Mouse (Mus musculus): Measurements from ENCODE around the gene Ncf2. TPM values are rescaled to one million over a fixed set of nuclear protein-coding genes. Genes with fewer than 3 reads are reported as not detected.
"Not testable (repeated sequence)": the region's sequence is repeated elsewhere in the genome, so short reads cannot be mapped to it uniquely, and the experiment has no call there.

The Ncf2 gene
- polyA plus RNA-seq, 1 experiment = 112 TPM

GRCm38 (mm10) chr1:152779071-152779737 is 20.8 kb upstream of the Ncf2 start:
- Histone ChIP-seq H3K27ac (ENCODE audit: control insufficient read depth, insufficient read depth, low read depth, low read length, poor library complexity) (no peak overlapping the region), H3K4me3 (replicated peaks; ENCODE audit: control insufficient read depth, low read depth, low read length) (no peak overlapping the region), H3K4me1 (ENCODE audit: control insufficient read depth, insufficient read depth, low read length) (no peaks in the 10 kb centered on the region)
- TF ChIP-seq POLR2A (IDR thresholded peaks at IDR 0.05; ENCODE audit: borderline replicate concordance, control insufficient read depth, low read depth, low read length) = no peak
- peak; percentile 91 for TF ChIP-seq CTCF (IDR thresholded peaks at IDR 0.05; ENCODE audit: control insufficient read depth, insufficient read depth, low read length)
- 15% methylated on average over 10 of the region's 10 CpGs for WGBS

GRCm38 (mm10) chr1:152784620-152785019 is 15.4 kb upstream of the Ncf2 start:
- H3K4me1 ChIP-seq (ENCODE audit: control insufficient read depth, insufficient read depth, low read length) = peaks cover 2% of the 10 kb centered on the region; the same call in 1 of the 2 replicates
- 92% methylated on average over 8 of the region's 8 CpGs for WGBS
- no peak overlapping the region for H3K4me3 ChIP-seq (replicated peaks; ENCODE audit: control insufficient read depth, low read depth, low read length)
- TF ChIP-seq POLR2A (IDR thresholded peaks at IDR 0.05; ENCODE audit: borderline replicate concordance, control insufficient read depth, low read depth, low read length) (no peak), CTCF (IDR thresholded peaks at IDR 0.05; ENCODE audit: control insufficient read depth, insufficient read depth, low read length) (no peak)
- no peak overlapping the region for H3K27ac ChIP-seq (ENCODE audit: control insufficient read depth, insufficient read depth, low read depth, low read length, poor library complexity)

- not testable (repeated sequence) for H3K4me1 ChIP-seq (ENCODE audit: control insufficient read depth, insufficient read depth, low read length); H3K27ac ChIP-seq (ENCODE audit: control insufficient read depth, insufficient read depth, low read depth, low read length, poor library complexity); H3K4me3 ChIP-seq (replicated peaks; ENCODE audit: control insufficient read depth, low read depth, low read length)
- 68% methylated on average over 3 of the region's 3 CpGs for WGBS
Measured at GRCm38 (mm10) chr1:152785446-152785845, 14.5 kb upstream of the Ncf2 start.

- peak overlapping the region; percentile 82; the same call in 1 of the 2 replicates for H3K27ac ChIP-seq (ENCODE audit: control insufficient read depth, insufficient read depth, low read depth, low read length, poor library complexity)
- peaks cover 2% of the 10 kb centered on the region; the same call in 1 of the 2 replicates for H3K4me1 ChIP-seq (ENCODE audit: control insufficient read depth, insufficient read depth, low read length)
- no peak overlapping the region for H3K4me3 ChIP-seq (replicated peaks; ENCODE audit: control insufficient read depth, low read depth, low read length)
- no peak for TF ChIP-seq POLR2A (IDR thresholded peaks at IDR 0.05; ENCODE audit: borderline replicate concordance, control insufficient read depth, low read depth, low read length)
- no peak for TF ChIP-seq CTCF (IDR thresholded peaks at IDR 0.05; ENCODE audit: control insufficient read depth, insufficient read depth, low read length)
- 39% methylated on average over 4 of the region's 4 CpGs for whole genome bisulfite sequencing
Measured at GRCm38 (mm10) chr1:152786953-152787352, 13.0 kb upstream of the Ncf2 start.

- 73% methylated on average over 4 of the region's 4 CpGs for WGBS
- no peak overlapping the region for H3K4me3 ChIP-seq (replicated peaks; ENCODE audit: control insufficient read depth, low read depth, low read length)
- TF ChIP-seq POLR2A (IDR thresholded peaks at IDR 0.05; ENCODE audit: borderline replicate concordance, control insufficient read depth, low read depth, low read length) (no peak), CTCF (IDR thresholded peaks at IDR 0.05; ENCODE audit: control insufficient read depth, insufficient read depth, low read length) (no peak)
- no peak overlapping the region; the same call in none of the 2 replicates for H3K27ac ChIP-seq (ENCODE audit: control insufficient read depth, insufficient read depth, low read depth, low read length, poor library complexity)
- H3K4me1 ChIP-seq (ENCODE audit: control insufficient read depth, insufficient read depth, low read length) = peaks cover 2% of the 10 kb centered on the region; the same call in 1 of the 2 replicates
Measured at GRCm38 (mm10) chr1:152788121-152788660, 11.8 kb upstream of the Ncf2 start.

- WGBS = 44% methylated on average over 12 of the region's 12 CpGs
- peak; percentile 34; the same call in 1 of the 2 replicates for TF ChIP-seq CTCF (IDR thresholded peaks at IDR 0.05; ENCODE audit: control insufficient read depth, insufficient read depth, low read length)
- TF ChIP-seq POLR2A (IDR thresholded peaks at IDR 0.05; ENCODE audit: borderline replicate concordance, control insufficient read depth, low read depth, low read length) = no peak
- no peak overlapping the region for H3K4me3 ChIP-seq (replicated peaks; ENCODE audit: control insufficient read depth, low read depth, low read length)
- H3K4me1 ChIP-seq (ENCODE audit: control insufficient read depth, insufficient read depth, low read length) = peaks cover 2% of the 10 kb centered on the region; the same call in 1 of the 2 replicates
- H3K27ac ChIP-seq (ENCODE audit: control insufficient read depth, insufficient read depth, low read depth, low read length, poor library complexity) = no peak overlapping the region
Measured at GRCm38 (mm10) chr1:152790254-152790653, 9.7 kb upstream of the Ncf2 start.

GRCm38 (mm10) chr1:152790821-152791220 is 9.2 kb upstream of the Ncf2 start:
- Histone ChIP-seq H3K27ac (ENCODE audit: control insufficient read depth, insufficient read depth, low read depth, low read length, poor library complexity) (no peak overlapping the region), H3K4me1 (ENCODE audit: control insufficient read depth, insufficient read depth, low read length) (peaks cover 2% of the 10 kb centered on the region; the same call in 1 of the 2 replicates), H3K4me3 (replicated peaks; ENCODE audit: control insufficient read depth, low read depth, low read length) (no peak overlapping the region)
- WGBS = 39% methylated on average over 6 of the region's 6 CpGs
- TF ChIP-seq CTCF (IDR thresholded peaks at IDR 0.05; ENCODE audit: control insufficient read depth, insufficient read depth, low read length) = no peak
- TF ChIP-seq POLR2A (IDR thresholded peaks at IDR 0.05; ENCODE audit: borderline replicate concordance, control insufficient read depth, low read depth, low read length) = no peak

GRCm38 (mm10) chr1:152791269-152791668 is 8.7 kb upstream of the Ncf2 start:
- 76% methylated on average over 4 of the region's 4 CpGs for WGBS
- Histone ChIP-seq H3K4me3 (replicated peaks; ENCODE audit: control insufficient read depth, low read depth, low read length) (no peak overlapping the region), H3K4me1 (ENCODE audit: control insufficient read depth, insufficient read depth, low read length) (peaks cover 2% of the 10 kb centered on the region; the same call in 1 of the 2 replicates), H3K27ac (ENCODE audit: control insufficient read depth, insufficient read depth, low read depth, low read length, poor library complexity) (no peak overlapping the region)
- no peak for TF ChIP-seq CTCF (IDR thresholded peaks at IDR 0.05; ENCODE audit: control insufficient read depth, insufficient read depth, low read length)
- no peak for TF ChIP-seq POLR2A (IDR thresholded peaks at IDR 0.05; ENCODE audit: borderline replicate concordance, control insufficient read depth, low read depth, low read length)

Measured in bone marrow, adult 2 months (tissue).